Mouse (Mus musculus) embryonic fibroblast, embryonic 13.5 days (primary cell): ENCODE measurements around the gene Smim24. TPM values are rescaled to one million over a fixed set of nuclear protein-coding genes. Genes with fewer than 3 reads are reported as not detected.
A peak's percentile ranks its signal among the peaks of the same experiment; 100 is the strongest.

ENCODE experiments used
- H3K27ac ChIP-seq: 2 replicates; pipeline ENCODE4 v1.5.1; 2012; ENCODE audit warnings: low read length, control low read depth, inconsistent platforms; ENCODE audit not compliant: insufficient read depth
- H3K4me1 ChIP-seq: 2 replicates; pipeline ENCODE4 v1.6.1; 2011; ENCODE audit warnings: low read length; ENCODE audit not compliant: control insufficient read depth, insufficient read depth
- H3K4me3 ChIP-seq: 2 replicates; pipeline ENCODE4 v1.5.1; 2011; ENCODE audit warnings: mild to moderate bottlenecking, control low read depth, low read length; ENCODE audit not compliant: insufficient read depth
- CTCF ChIP-seq: IDR thresholded peaks from 2 replicates; pipeline ENCODE4 v1.5.1; 2011; ENCODE audit warnings: mild to moderate bottlenecking, control low read depth, low read length, moderate library complexity, borderline replicate concordance; ENCODE audit not compliant: insufficient read depth
- POLR2A ChIP-seq: IDR thresholded peaks from 2 replicates; pipeline ENCODE4 v1.6.1; 2011; ENCODE audit warnings: low read depth, mild to moderate bottlenecking, control low read depth, low read length, moderate library complexity
- polyA plus RNA-seq: library from polyadenylated mRNA; stranded (reverse); fragments of >200 nt; gene quantifications from 2 replicates; pipeline ENCODE4 v1.2.4, GENCODE M21; 2011; ENCODE audit warnings: low read depth; ENCODE audit not compliant: missing spikeins, insufficient read length

The Smim24 gene
- 0.58 and 2.2 TPM in 2 replicates for polyA plus RNA-seq

- TF ChIP-seq CTCF: no peak
- TF ChIP-seq POLR2A: 0 out of 2 replicates have a peak, but pooled peaks have one; percentile 8
Observed at GRCm38 (mm10) chr10:81392781-81393185, at the start of gene Smim24. Gene Smim24, plus strand, starts transcription at chr10:81393051.

GRCm38 (mm10) chr10:81344421-81345161, 48.3 kb upstream of the Smim24 start:
- H3K27ac ChIP-seq: no peak overlapping the region
- H3K4me3 ChIP-seq: no peak overlapping the region
- TF ChIP-seq POLR2A (no peak), CTCF (no peak)
- peaks cover 7% of the 10 kb centered on the region; the same call in 1 of the 2 replicates for H3K4me1 ChIP-seq

More at GRCm38 (mm10) chr10:81392781-81393185, at the start of gene Smim24:
- H3K4me1 ChIP-seq: no peaks in the 10 kb centered on the region
- no peak within 1 kb of the TSS for H3K4me3 ChIP-seq
- no peak within 1 kb of the TSS for H3K27ac ChIP-seq

- peaks cover 7% of the 10 kb centered on the region; the same call in 1 of the 2 replicates for H3K4me1 ChIP-seq
- H3K4me3 ChIP-seq: no peak overlapping the region
- TF ChIP-seq CTCF (no peak), POLR2A (no peak)
Observed at GRCm38 (mm10) chr10:81345162-81345534, 47.7 kb upstream of the Smim24 start.

GRCm38 (mm10) chr10:81346453-81347067, 46.3 kb upstream of the Smim24 start:
- TF ChIP-seq POLR2A (0 out of 2 replicates have a peak, but pooled peaks have one; percentile 8), CTCF (peak; percentile 45; the same call in 1 of the 2 replicates)
- no peak overlapping the region for H3K4me3 ChIP-seq
- no peak overlapping the region for H3K27ac ChIP-seq
- peaks cover 4% of the 10 kb centered on the region; the same call in 1 of the 2 replicates for H3K4me1 ChIP-seq

More at GRCm38 (mm10) chr10:81345162-81345534, 47.7 kb upstream of the Smim24 start:
- H3K27ac ChIP-seq: no peak overlapping the region

GRCm38 (mm10) chr10:81349146-81349545, 43.7 kb upstream of the Smim24 start:
- peak overlapping the region; percentile 75 for H3K27ac ChIP-seq
- peak overlapping the region; percentile 77 for H3K4me3 ChIP-seq
- peaks cover 4% of the 10 kb centered on the region; the same call in 1 of the 2 replicates for H3K4me1 ChIP-seq
- TF ChIP-seq CTCF (no peak), POLR2A (peak; percentile 64)

GRCm38 (mm10) chr10:81349961-81350350, 42.9 kb upstream of the Smim24 start:
- Histone ChIP-seq H3K27ac (peak overlapping the region; percentile 75), H3K4me1 (peaks cover 4% of the 10 kb centered on the region; the same call in 1 of the 2 replicates), H3K4me3 (peak overlapping the region; percentile 77)
- no peak for TF ChIP-seq CTCF
- peak; percentile 44 for TF ChIP-seq POLR2A

- H3K4me1 ChIP-seq: peaks cover 4% of the 10 kb centered on the region; the same call in 1 of the 2 replicates
- H3K27ac ChIP-seq: peak within 1 kb of the TSS; percentile 75
- TF ChIP-seq POLR2A: no peak
- peak; percentile 67; the same call in 1 of the 2 replicates for TF ChIP-seq CTCF
- peak within 1 kb of the TSS; percentile 77 for H3K4me3 ChIP-seq
Observed at GRCm38 (mm10) chr10:81350351-81351063, 42.3 kb upstream of the Smim24 start, which contains the start of gene Hmg20b. Gene Hmg20b, minus strand, starts transcription at chr10:81350480.

GRCm38 (mm10) chr10:81351678-81352291, 41.1 kb upstream of the Smim24 start:
- Histone ChIP-seq H3K4me3 (no peak overlapping the region), H3K4me1 (peaks cover 4% of the 10 kb centered on the region; the same call in 1 of the 2 replicates), H3K27ac (no peak overlapping the region)
- TF ChIP-seq POLR2A (no peak), CTCF (no peak)

GRCm38 (mm10) chr10:81354738-81355477, 37.9 kb upstream of the Smim24 start:
- Histone ChIP-seq H3K4me1 (0 out of 2 replicates have a peak, but pooled peaks cover 2% of the 10 kb centered on the region), H3K27ac (no peak overlapping the region), H3K4me3 (no peak overlapping the region)
- no peak for TF ChIP-seq POLR2A
- no peak for TF ChIP-seq CTCF
